Mouse (Mus musculus) olfactory bulb, adult 2 months (tissue): ENCODE results near the gene Pbrm1. TPM values are rescaled to one million over a fixed set of nuclear protein-coding genes. Genes with fewer than 3 reads are reported as not detected.

Experiments
- H3K27ac ChIP-seq: fragments of 200-500 bp; 2 replicates; pipeline ENCODE4 v1.5.1; 2012; ENCODE audit warnings: low read depth, low read length; ENCODE audit not compliant: insufficient read depth
- H3K4me1 ChIP-seq: fragments of 200-500 bp; 2 replicates; pipeline ENCODE4 v1.6.1; 2012; ENCODE audit warnings: low read length; ENCODE audit not compliant: control insufficient read depth, insufficient read depth
- H3K4me3 ChIP-seq: fragments of 200-500 bp; 2 replicates; pipeline ENCODE4 v1.5.1; 2012; ENCODE audit warnings: mild to moderate bottlenecking, low read depth, low read length, moderate library complexity; ENCODE audit not compliant: insufficient read depth
- CTCF ChIP-seq: fragments of 200-500 bp; IDR thresholded peaks from 2 replicates; pipeline ENCODE4 v1.5.1; 2012; ENCODE audit warnings: low read depth, mild to moderate bottlenecking, low read length, moderate library complexity; ENCODE audit not compliant: insufficient read depth
- POLR2A ChIP-seq: fragments of 200-500 bp; IDR thresholded peaks from 2 replicates; pipeline ENCODE4 v1.6.1; 2012; ENCODE audit warnings: mild to moderate bottlenecking, low read depth, low read length, moderate library complexity; ENCODE audit not compliant: insufficient read depth
- WGBS: fragments of 180-500 bp; shearing (Covaris S2); methylation state at CpG from one replicate; pipeline ENCODE4 v1.1.7; 2018; 5-methylcytosine and 5-hydroxymethylcytosine counted together
- polyA plus RNA-seq: library from polyadenylated mRNA; stranded (reverse); fragments of >200 nt; gene quantifications from 2 replicates; pipeline ENCODE4 v1.2.4, GENCODE M21; 2012; ENCODE audit warnings: low replicate concordance; ENCODE audit not compliant: missing spikeins, insufficient read depth, insufficient read length

The Pbrm1 gene
- polyA plus RNA-seq, 1 experiment: 82.9 TPM

- WGBS: 82% methylated on average over 5 of the region's 5 CpGs
- Histone ChIP-seq H3K27ac (no peak overlapping the region), H3K4me1 (no peaks in the 10 kb centered on the region), H3K4me3 (no peak overlapping the region)
- TF ChIP-seq POLR2A (no peak), CTCF (no peak)
These were observed 93.2 kb downstream of the Pbrm1 start for GRCm38 (mm10) chr14:31112187-31112586.

- WGBS: 83% methylated on average over 3 of the region's 3 CpGs
- TF ChIP-seq POLR2A (no peak), CTCF (no peak)
- no peak overlapping the region for H3K4me3 ChIP-seq
- H3K4me1 ChIP-seq: no peaks in the 10 kb centered on the region
- no peak overlapping the region for H3K27ac ChIP-seq
These were observed 95.1 kb downstream of the Pbrm1 start for GRCm38 (mm10) chr14:31114011-31114410.

GRCm38 (mm10) chr14:31115522-31115921, 96.6 kb downstream of the Pbrm1 start:
- Histone ChIP-seq H3K27ac (no peak overlapping the region), H3K4me1 (no peaks in the 10 kb centered on the region), H3K4me3 (no peak overlapping the region)
- TF ChIP-seq POLR2A (no peak), CTCF (no peak)
- WGBS: 77% methylated on average over 2 of the region's 2 CpGs

- Histone ChIP-seq H3K4me1 (peaks cover 7% of the 10 kb centered on the region), H3K27ac (no peak overlapping the region), H3K4me3 (no peak overlapping the region)
- TF ChIP-seq POLR2A (no peak), CTCF (no peak)
- 46% methylated on average over 9 of the region's 9 CpGs for WGBS
These were observed 106.5 kb downstream of the Pbrm1 start for GRCm38 (mm10) chr14:31125106-31126075.

- TF ChIP-seq POLR2A (no peak), CTCF (no peak)
- WGBS: 93% methylated on average over 8 of the region's 8 CpGs
These were observed 107.9 kb downstream of the Pbrm1 start for GRCm38 (mm10) chr14:31126826-31127225.

GRCm38 (mm10) chr14:31128101-31128825, 109.3 kb downstream of the Pbrm1 start:
- Histone ChIP-seq H3K4me1 (peaks cover 25% of the 10 kb centered on the region), H3K4me3 (peak overlapping the region; percentile 67), H3K27ac (peak overlapping the region; percentile 27)
- TF ChIP-seq POLR2A (no peak), CTCF (no peak; the same call in 1 of the 2 replicates)
- WGBS: under 1% methylated on average over 23 of the region's 23 CpGs

More at GRCm38 (mm10) chr14:31126826-31127225, 107.9 kb downstream of the Pbrm1 start:
- no peak overlapping the region for H3K4me3 ChIP-seq
- H3K4me1 ChIP-seq: peaks cover 19% of the 10 kb centered on the region
- H3K27ac ChIP-seq: no peak overlapping the region

- Histone ChIP-seq H3K4me1 (peaks cover 30% of the 10 kb centered on the region), H3K4me3 (peak within 1 kb of the TSS; percentile 67), H3K27ac (peak within 1 kb of the TSS; percentile 27)
- peak; percentile 44; the same call in 1 of the 2 replicates for TF ChIP-seq CTCF
- peak; percentile 84 for TF ChIP-seq POLR2A
- WGBS: under 1% methylated on average over 33 of the region's 33 CpGs
These were observed 109.9 kb downstream of the Pbrm1 start, which contains the start of gene Smim4 for GRCm38 (mm10) chr14:31128826-31129219. Smim4 (minus strand) TSS chr14:31128956.

- H3K4me3 ChIP-seq: no peak overlapping the region; the same call in 1 of the 2 replicates
- H3K4me1 ChIP-seq: peaks cover 37% of the 10 kb centered on the region
- no peak overlapping the region for H3K27ac ChIP-seq
- no peak for TF ChIP-seq CTCF
- TF ChIP-seq POLR2A: no peak
- 62% methylated on average over 15 of the region's 15 CpGs for WGBS
These were observed 110.6 kb downstream of the Pbrm1 start for GRCm38 (mm10) chr14:31129326-31130235.
